Mouse (Mus musculus): ENCODE measurements around the gene Arl6ip1. TPM values are rescaled to one million over a fixed set of nuclear protein-coding genes. Genes with fewer than 3 reads are reported as not detected.

The Arl6ip1 gene
- total and polyA plus RNA-seq, 3 experiments: 214 to 248 (median 234) TPM

DNA sequence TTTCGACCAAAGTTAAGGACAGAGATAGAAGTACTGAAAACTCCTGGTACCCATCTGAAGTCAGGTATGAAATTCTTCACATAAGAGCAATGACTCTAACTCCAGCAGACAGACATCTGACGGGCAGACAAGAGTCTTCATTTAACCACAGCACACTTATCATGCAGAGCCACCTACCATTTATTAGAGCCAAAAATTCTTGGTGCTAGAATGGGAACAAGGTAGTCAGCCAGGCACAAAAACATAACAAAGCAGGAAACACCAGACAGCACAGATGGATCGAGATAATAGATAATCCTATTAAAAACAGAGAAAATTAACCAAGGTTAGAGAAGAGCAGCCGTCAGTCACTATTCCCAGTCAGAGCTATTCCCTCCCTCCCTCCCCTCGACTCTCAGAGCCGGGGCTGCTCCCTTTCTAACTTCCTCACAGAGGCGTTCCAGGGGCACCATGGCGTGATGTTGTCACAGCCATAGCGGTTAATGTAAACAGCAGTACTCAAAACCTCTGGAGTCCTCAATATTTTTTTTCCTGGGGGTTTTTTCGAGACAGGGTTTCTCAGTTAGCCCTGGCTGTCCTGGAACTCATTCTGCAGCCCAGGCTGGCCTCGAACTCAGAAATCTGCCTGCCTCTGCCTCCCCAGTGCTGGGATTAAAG, 3.1 kb downstream of the Arl6ip1 start:
- H3K4me2 ChIP-seq (ENCODE audit: insufficient read depth, low read depth, poor library complexity, severe bottlenecking): peak overlapping the region; percentile 38; the same call in 1 of the 2 replicates
- peaks cover 0 to 48% of the 10 kb centered on the region in 2 experiments; a peak in 3 of 4 replicates for H3K4me1 ChIP-seq (ENCODE audit: control insufficient read depth in 1 of 2, insufficient read depth in 2 of 2)
- no peak overlapping the region for H3K4me3 ChIP-seq (replicated peaks in 1 of 3; ENCODE audit: low read depth in 2 of 3, low read length in 2 of 3, poor library complexity in 1 of 3)

DNA sequence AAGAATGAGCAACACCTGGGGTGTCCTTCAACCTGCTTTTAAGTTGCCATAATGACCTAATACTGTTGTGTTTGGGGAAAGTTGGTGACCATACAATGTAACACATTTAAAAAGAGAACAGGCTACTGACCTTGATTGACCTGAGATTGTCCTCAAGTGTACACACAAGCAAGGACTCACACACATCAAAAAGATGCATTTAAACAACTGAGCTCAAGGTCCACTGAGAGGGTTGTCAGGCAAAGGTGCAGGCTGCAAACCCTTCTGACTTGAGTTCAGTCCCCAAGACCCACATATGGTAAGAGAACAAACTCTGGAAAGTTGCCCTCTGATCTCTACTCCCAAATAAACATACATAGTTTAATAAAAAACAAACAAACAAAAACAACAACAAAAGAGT, 3.7 kb downstream of the Arl6ip1 start:
- dilution Hi-C loops (cut with MboI; ENCODE audit: extremely low pct_ligation_motif_present, extremely low pct_unique_long_range_greater_than_20kb, low sequenced_read_pairs) (no loop called here), in situ Hi-C loops (cut with MboI; ENCODE audit: low pct_ligation_motif_present, low pct_unique_long_range_greater_than_20kb, low sequenced_read_pairs) (loop anchor here (10.0 kb wide), 1 partner anchor 169 kb away; no protein-coding TSS in a partner anchor)
- Histone ChIP-seq H3K79me2 (replicated peaks; ENCODE audit: control insufficient read depth, extremely low read depth, insufficient read depth, poor library complexity, severe bottlenecking) (peaks cover 64% of the 10 kb centered on the region), H3K27ac (ENCODE audit: insufficient read depth, low read depth) (no peak overlapping the region), H3K9me3 (replicated peaks; ENCODE audit: low read length) (no peaks in the 10 kb centered on the region), H3K9ac (ENCODE audit: insufficient read depth, low read depth) (no peak overlapping the region), H3K4me1 (ENCODE audit: control insufficient read depth in 1 of 2, insufficient read depth in 2 of 2) (peaks cover 4 to 51% of the 10 kb centered on the region in 2 experiments), H3K27me3 (replicated peaks) (no peaks in the 10 kb centered on the region), H3K4me2 (ENCODE audit: insufficient read depth, low read depth, poor library complexity, severe bottlenecking) (0 out of 2 replicates have a peak overlapping the region, but pooled peaks have one; percentile 17), H3K36me3 (replicated peaks in 1 of 2; ENCODE audit: control insufficient read depth in 1 of 2, insufficient read depth in 1 of 2, low read length in 1 of 2) (peaks cover 35 to 49% of the 10 kb centered on the region in 2 experiments), H3K4me3 (replicated peaks in 1 of 3; ENCODE audit: low read depth in 2 of 3, low read length in 2 of 3, poor library complexity in 1 of 3) (no peak overlapping the region)
- DNase-seq (ENCODE audit: extremely low read depth): no peak
- TF ChIP-seq ZNF384 (IDR thresholded peaks at IDR 0.05; ENCODE audit: low read depth, low read length) (peak; percentile 19; the same call in 1 of the 2 replicates), ZMIZ1 (IDR thresholded peaks at IDR 0.05; ENCODE audit: low read depth, low read length) (no peak)

More for the DNA sequence above, 3.1 kb downstream of the Arl6ip1 start:
- Histone ChIP-seq H3K9me3 (replicated peaks; ENCODE audit: low read length) (no peaks in the 10 kb centered on the region), H3K79me2 (replicated peaks; ENCODE audit: control insufficient read depth, extremely low read depth, insufficient read depth, poor library complexity, severe bottlenecking) (peaks cover 64% of the 10 kb centered on the region), H3K36me3 (replicated peaks in 1 of 2; ENCODE audit: control insufficient read depth in 1 of 2, insufficient read depth in 1 of 2, low read length in 1 of 2) (peaks cover 31 to 44% of the 10 kb centered on the region in 2 experiments), H3K27ac (ENCODE audit: insufficient read depth, low read depth) (no peak overlapping the region), H3K27me3 (replicated peaks) (no peaks in the 10 kb centered on the region), H3K9ac (ENCODE audit: insufficient read depth, low read depth) (no peak overlapping the region)
- in situ Hi-C loops (cut with MboI; ENCODE audit: low pct_ligation_motif_present, low pct_unique_long_range_greater_than_20kb, low sequenced_read_pairs): loop anchor here (10.0 kb wide), 1 partner anchor 168 kb away; no protein-coding TSS in a partner anchor
- no peak for TF ChIP-seq ELF1 (IDR thresholded peaks at IDR 0.05; ENCODE audit: low read depth, low read length)
- no peak for TF ChIP-seq E2F4 (IDR thresholded peaks at IDR 0.05; ENCODE audit: insufficient replicate concordance, low read depth, low read length)
- no peak for TF ChIP-seq USF1 (IDR thresholded peaks at IDR 0.05; ENCODE audit: low read depth, low read length)
- no peak for TF ChIP-seq BHLHE40 (IDR thresholded peaks at IDR 0.05; ENCODE audit: low read depth, low read length)
- TF ChIP-seq UBTF (IDR thresholded peaks at IDR 0.05; ENCODE audit: low read depth, low read length): no peak
- dilution Hi-C loops (cut with MboI; ENCODE audit: extremely low pct_ligation_motif_present, extremely low pct_unique_long_range_greater_than_20kb, low sequenced_read_pairs): no loop called here
- DNase-seq (ENCODE audit: extremely low read depth): no peak

DNA sequence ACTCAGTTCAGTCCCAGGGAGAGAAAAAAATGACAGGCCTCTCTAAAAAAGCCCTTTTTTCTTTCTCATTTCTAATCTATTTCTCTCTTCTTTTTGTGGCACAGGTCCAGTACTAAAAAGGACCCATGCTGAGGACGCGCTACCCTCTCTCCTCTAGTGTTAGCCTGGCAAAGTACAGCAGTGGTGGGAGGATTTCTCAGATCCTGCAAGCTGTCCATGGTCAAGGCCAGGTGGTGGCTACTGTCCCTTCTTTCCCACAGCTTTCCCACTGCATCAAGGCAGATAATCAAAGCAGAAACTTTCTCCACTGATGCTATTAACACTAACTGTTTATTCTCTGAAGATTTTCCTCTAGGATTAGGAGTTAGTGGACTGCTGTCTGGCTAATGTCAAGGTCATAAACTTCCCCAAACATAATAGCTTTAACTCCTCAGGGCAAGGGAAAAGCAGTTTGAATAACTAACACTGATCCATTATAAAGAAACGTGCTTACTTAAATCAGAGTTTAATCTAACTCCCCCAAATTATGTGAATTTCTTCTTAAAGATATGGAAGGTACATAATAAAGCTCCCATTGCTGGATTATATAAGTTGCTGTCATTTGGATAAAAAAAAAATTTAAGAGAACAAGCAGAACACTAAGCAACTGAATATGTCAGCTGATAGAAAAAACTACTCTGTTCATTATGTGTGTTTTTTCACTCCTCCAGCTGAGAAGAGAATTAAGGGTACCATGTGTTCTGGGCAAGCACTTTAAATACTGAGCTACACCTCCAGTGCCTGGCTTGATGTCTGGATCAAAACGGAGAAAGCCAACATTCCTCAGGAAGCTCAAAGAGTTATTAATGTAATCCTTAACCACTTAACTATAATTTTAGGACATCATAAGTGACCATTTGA, 5.7 kb downstream of the Arl6ip1 start:
- H3K36me3 ChIP-seq (replicated peaks in 1 of 2; ENCODE audit: control insufficient read depth in 1 of 2, insufficient read depth in 1 of 2, low read length in 1 of 2): peaks cover 52 to 69% of the 10 kb centered on the region in 2 experiments
- in situ Hi-C loops (cut with MboI; ENCODE audit: low pct_ligation_motif_present, low pct_unique_long_range_greater_than_20kb, low sequenced_read_pairs): loop anchor here (10.0 to 25.0 kb wide), 3 partner anchors 171 to 711 kb away; no protein-coding TSS in a partner anchor

More for the DNA sequence above, 5.7 kb downstream of the Arl6ip1 start:
- peaks cover 5 to 64% of the 10 kb centered on the region in 2 experiments for H3K4me1 ChIP-seq (ENCODE audit: control insufficient read depth in 1 of 2, insufficient read depth in 2 of 2)
- no peaks in the 10 kb centered on the region for H3K27me3 ChIP-seq (replicated peaks)
- no peaks in the 10 kb centered on the region for H3K9me3 ChIP-seq (replicated peaks; ENCODE audit: low read length)
- H3K79me2 ChIP-seq (replicated peaks; ENCODE audit: control insufficient read depth, extremely low read depth, insufficient read depth, poor library complexity, severe bottlenecking): peaks cover 60% of the 10 kb centered on the region
- no peak overlapping the region for H3K9ac ChIP-seq (ENCODE audit: insufficient read depth, low read depth)
- DNase-seq (ENCODE audit: extremely low read depth): no peak
- TF ChIP-seq MXI1 (IDR thresholded peaks at IDR 0.05; ENCODE audit: low read depth, low read length) (no peak), PAX5 (IDR thresholded peaks at IDR 0.05; ENCODE audit: low read length) (no peak), ZMIZ1 (IDR thresholded peaks at IDR 0.05; ENCODE audit: low read depth, low read length) (no peak), ZKSCAN1 (IDR thresholded peaks at IDR 0.05; ENCODE audit: borderline replicate concordance, low read depth, low read length) (no peak), RCOR1 (conservative IDR thresholded peaks at IDR 0.05; ENCODE audit: low read depth, low read length) (no peak), USF1 (IDR thresholded peaks at IDR 0.05; ENCODE audit: low read depth, low read length) (no peak), EP300 (IDR thresholded peaks at IDR 0.05; ENCODE audit: low read length) (no peak), TBP (conservative IDR thresholded peaks at IDR 0.05; ENCODE audit: low read depth, low read length) (no peak), IRF4 (IDR thresholded peaks at IDR 0.05; ENCODE audit: low read depth, low read length) (no peak), ZC3H11A (IDR thresholded peaks at IDR 0.05; ENCODE audit: low read depth, low read length) (no peak), POLR2AphosphoS2 (IDR thresholded peaks at IDR 0.05; ENCODE audit: low read depth, low read length) (no peak; the same call in 1 of the 2 replicates), SIN3A (IDR thresholded peaks at IDR 0.05; ENCODE audit: low read length) (no peak), UBTF (IDR thresholded peaks at IDR 0.05; ENCODE audit: low read depth, low read length) (no peak), ZNF384 (IDR thresholded peaks at IDR 0.05; ENCODE audit: low read depth, low read length) (no peak), JUND (conservative IDR thresholded peaks at IDR 0.05; ENCODE audit: low read depth, low read length) (no peak), USF2 (conservative IDR thresholded peaks at IDR 0.05; ENCODE audit: low read depth, low read length) (no peak), MAFK (IDR thresholded peaks at IDR 0.05; ENCODE audit: insufficient replicate concordance, low read length) (no peak), CTCF (conservative IDR thresholded peaks at IDR 0.05 in 1 of 2, IDR thresholded peaks at IDR 0.05 in 1 of 2; ENCODE audit: low read depth in 2 of 2, low read length in 2 of 2) (no peak)
- H3K4me3 ChIP-seq (replicated peaks in 1 of 3; ENCODE audit: low read depth in 2 of 3, low read length in 2 of 3, poor library complexity in 1 of 3): no peak overlapping the region
- dilution Hi-C loops (cut with MboI; ENCODE audit: extremely low pct_ligation_motif_present, extremely low pct_unique_long_range_greater_than_20kb, low sequenced_read_pairs): no loop called here
- H3K4me2 ChIP-seq (ENCODE audit: insufficient read depth, low read depth, poor library complexity, severe bottlenecking): no peak overlapping the region
- no peak overlapping the region for H3K27ac ChIP-seq (ENCODE audit: insufficient read depth, low read depth)

Data from CH12.LX (cell line).